Mouse (Mus musculus): ENCODE results near the gene Hist1h2ag. TPM values are rescaled to one million over a fixed set of nuclear protein-coding genes. Genes with fewer than 3 reads are reported as not detected.
A peak's percentile ranks its signal among the peaks of the same experiment; 100 is the strongest.

Hist1h2ag gene
- total RNA-seq, 2 experiments from 2014 or later, result 2.5 to 2.9 TPM

DNA sequence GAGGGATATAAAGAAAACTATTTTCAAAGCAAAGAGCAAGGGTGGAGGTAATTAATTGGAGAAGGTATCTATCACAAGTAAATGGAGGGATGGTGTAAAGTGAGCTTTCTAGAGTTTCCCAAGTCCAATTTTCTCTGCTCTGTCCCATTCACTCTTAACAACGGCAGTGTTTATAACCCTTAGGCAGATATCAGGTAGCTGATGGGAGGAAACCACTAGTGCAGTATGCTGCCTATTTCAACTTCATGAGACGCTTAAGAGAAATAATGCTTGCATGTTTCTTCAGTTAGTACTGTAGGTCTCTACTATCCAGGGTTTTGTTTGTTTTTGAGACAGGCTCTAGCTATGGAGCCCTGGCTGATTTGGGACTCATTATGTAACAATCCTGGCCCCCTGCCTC, 5.3 kb downstream of the Hist1h2ag start:
- DNase-seq (ENCODE audit: low spot score), result no peak

DNA sequence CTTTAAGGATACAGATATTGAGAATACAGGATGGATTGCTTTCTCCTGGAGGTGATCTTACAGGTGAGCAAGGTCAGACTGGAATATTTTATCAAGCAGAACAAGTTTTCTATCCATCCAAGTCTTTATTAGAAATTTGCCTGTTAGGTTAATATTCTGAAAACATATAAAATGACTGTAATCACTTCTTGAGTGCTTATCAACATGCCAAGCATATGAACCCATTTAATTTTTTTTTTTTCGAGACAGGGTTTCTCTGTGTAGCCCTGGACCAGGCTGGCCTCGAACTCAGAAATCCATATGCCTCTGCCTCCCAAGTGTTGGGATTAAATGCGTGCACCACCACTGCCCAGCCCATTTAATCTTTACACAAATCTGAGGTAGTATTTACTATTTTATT, 5.8 kb downstream of the Hist1h2ag start:
- DNase-seq (ENCODE audit: low spot score), result no peak

DNA sequence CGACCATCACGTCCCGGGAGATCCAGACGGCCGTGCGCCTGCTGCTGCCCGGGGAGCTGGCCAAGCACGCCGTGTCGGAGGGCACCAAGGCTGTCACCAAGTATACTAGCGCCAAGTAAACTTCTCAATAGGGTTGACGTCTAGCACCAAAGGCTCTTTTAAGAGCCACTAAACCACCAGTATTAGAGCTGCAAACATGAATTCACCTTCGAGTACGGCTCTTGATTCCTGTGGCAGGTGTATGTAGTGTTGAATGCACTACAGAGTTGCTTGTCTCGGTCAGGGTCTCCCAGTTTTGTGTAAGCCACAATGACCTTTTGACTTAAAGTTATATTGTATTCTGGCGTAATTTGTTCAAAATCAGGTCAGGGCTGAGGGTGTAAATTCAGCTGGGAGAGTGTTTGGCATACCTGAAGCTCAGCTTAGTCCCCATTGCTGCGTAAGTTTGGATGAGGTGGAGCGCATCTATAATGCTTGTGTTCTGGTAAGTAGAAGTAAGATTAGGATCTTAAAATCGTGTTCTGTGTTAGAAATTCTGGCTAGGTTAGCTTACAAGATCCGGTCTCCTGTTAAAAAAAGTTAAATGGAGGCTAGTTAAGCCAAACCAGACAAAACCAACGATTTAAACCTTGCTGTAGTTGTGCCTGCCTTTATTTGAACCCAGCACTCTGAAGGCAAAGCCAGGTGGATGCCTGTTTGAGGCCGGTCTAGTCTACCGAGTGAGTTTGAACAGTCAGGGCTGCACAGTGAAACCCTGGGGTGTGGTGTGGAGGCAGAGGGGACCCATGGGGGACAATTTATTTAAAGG, 6.4 kb downstream of the Hist1h2ag start:
- no peak for DNase-seq (ENCODE audit: low spot score)

DNA sequence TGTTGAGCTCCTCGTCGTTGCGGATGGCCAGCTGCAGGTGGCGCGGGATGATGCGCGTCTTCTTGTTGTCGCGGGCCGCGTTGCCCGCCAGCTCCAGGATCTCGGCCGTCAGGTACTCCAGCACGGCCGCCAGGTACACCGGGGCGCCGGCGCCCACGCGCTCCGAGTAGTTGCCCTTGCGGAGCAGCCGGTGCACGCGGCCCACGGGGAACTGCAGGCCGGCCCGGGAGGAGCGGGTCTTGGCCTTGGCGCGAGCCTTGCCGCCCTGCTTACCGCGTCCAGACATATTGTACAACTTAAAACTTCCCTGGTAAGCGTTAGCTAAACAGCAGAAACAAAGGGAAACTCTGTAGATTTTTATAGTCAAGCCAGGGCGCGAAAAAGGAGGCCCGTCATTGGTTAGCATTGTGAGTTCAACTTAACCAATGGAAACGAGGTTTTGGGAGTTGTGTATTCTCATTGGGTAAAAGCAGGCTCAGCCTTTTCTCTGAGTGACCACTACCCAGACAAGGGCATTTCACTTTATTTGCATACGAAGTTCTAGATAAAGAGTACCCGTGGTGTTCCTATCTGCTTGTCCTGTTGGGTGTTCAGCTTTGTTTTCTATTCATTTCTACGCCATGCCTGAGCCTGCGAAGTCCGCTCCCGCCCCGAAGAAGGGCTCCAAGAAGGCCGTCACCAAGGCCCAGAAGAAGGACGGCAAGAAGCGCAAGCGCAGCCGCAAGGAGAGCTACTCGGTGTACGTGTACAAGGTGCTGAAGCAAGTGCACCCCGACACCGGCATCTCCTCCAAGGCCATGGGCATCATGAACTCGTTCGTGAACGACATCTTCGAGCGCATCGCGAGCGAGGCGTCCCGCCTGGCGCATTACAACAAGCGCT, 7.2 kb downstream of the Hist1h2ag start, which contains the start of the genes Hist1h2ah and Hist1h2bk:
TSS of gene Hist1h2ah (minus strand) at position 302 of the 882 bp plus-strand sequence.
TSS of gene Hist1h2bk (plus strand) at position 604 of the 882 bp plus-strand sequence.
- peak; percentile 85 for DNase-seq (ENCODE audit: low spot score)

DNA sequence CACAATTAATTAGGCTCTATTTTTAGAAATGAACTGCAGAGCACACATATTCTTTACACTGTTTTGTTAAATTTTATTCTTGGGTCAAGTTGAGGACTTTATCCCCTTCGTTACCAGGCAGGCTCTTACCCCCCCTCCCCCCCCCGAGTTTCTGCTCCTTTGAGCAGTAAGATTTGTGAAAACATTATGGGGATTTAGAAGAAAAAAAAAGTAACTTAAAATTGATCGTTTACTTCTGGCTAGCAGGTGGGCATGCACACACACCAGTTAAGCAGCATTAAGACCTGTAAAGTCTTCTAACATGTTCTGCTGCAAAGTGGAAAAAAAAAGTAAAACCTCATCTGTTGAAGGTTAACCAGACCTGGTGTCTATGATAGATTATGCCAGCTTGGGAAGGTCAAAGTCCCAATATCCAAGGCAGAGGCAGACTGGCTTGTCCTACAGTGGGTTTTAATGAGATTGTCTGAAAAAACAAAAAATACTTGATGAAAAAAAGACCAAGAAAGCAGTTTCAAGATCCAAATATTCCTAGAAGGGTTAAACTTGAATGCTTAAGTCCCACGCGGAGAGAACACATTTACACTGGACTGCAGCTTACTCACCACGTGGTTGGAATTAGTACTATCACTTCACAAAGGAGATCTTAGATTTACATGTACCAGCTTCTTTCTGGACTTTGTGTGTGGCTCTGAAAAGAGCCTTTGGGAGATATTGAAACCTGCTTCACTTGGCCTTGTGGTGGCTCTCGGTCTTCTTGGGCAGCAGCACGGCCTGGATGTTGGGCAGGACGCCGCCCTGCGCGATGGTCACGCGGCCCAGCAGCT, 8.1 kb downstream of the Hist1h2ag start:
- DNase-seq (ENCODE audit: low spot score), result no peak

DNA sequence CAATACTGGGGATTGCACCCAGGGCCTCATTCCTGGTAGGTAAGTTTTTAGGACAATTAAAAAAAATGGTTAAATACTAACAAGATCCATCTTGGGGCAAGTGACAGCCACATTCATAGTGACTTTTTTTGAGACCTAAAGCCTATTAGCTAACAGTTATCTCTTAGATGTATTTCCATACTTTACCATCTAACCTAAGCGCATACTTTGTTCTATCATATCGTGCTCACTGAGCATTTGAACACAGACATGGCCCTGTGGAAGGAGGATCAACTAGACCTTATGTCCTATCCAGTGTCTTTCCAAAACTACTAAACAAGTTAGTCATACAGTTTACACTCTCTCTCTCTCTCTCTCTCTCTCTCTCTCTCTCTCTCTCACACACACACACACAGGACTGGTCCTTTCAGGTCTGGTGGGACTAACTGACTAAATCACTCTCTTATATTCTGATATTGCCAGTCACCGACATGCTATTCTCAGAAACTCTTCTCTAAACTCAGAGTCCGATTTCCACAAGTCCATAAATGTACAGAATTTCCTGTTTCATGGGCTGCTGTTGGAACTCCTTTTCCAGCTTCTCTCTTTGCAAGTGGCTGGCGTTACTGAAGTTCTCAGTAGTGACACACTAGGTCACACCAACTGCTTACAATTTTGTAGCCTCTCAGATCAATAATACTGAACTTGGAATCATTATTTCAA, 8.9 kb downstream of the Hist1h2ag start:
- no peak for DNase-seq (ENCODE audit: low spot score)

DNA sequence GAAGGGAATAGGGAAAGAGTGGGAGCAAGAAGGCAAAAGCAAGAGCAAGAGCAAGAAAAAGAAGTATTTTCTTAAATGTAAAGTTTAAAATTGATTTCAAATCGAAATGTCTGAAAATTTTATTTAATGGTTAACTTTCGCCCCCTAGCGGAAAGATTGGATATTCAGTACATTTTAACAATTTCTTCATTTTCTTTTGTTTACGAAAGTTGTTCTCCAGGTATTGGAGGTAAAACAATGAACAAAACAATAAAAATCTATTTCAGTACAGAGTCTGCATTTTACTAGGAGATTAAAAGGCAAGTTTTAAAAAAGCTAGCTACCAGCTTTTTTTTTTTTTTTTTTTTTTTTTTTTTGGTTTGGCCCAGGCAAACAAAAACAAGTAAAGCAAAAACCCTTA, 12.3 kb downstream of the Hist1h2ag start:
- no peak for DNase-seq (ENCODE audit: low spot score)

DNA sequence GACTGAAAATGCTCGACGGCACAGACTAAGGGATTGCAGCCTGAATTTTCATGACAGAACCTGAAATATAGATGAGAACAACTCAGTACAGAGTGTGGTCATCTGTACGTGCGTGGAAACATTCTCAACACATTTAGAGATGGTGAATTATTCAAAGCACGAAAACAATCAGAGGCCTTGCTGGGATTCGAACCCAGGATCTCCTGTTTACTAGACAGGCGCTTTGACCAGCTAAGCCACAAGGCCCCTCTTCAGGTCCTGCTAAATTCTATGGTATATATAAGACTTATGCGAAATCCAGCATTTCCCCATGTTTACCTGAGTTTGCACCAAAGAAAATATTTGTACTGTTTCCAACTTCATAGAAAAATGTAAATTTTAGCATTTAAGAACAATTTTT, 12.8 kb downstream of the Hist1h2ag start:
- no peak for DNase-seq (ENCODE audit: low spot score)

DNA sequence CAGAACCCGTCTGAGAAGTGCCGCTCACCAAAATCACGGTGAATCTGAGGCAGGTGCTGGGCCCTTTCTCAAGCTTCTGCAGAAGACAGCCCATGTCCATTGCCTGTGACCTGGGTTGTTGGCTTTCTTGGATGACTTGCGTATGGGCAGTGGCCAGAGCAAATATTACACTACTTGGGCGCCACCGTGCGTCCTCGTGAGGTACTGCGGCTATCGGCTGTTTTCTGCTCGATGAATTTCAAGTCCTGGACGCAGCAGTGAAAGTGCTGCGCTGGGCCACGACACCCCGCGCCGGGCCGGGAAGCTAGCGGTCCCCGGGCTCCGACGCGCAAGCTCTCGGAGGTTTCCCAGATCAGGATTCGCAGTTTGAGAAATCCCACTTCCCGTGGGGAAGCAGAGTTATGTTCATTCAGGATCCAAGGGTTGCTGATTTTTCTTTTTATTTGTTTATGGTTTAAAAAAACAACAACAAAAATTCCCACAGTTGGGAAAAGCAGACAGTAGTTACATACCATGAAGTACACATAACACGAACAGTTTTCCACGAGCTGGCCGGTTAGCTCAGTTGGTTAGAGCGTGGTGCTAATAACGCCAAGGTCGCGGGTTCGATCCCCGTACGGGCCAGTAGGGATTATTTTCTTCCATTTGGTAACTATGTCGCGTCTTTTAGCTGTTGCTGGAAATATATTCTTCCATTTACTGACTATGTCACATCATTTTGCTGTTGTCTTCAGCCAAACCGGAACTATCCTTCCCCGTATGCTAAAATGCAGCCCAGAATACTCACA, 13.9 kb downstream of the Hist1h2ag start:
- peak; percentile 97 for DNase-seq (ENCODE audit: low spot score)

DNA sequence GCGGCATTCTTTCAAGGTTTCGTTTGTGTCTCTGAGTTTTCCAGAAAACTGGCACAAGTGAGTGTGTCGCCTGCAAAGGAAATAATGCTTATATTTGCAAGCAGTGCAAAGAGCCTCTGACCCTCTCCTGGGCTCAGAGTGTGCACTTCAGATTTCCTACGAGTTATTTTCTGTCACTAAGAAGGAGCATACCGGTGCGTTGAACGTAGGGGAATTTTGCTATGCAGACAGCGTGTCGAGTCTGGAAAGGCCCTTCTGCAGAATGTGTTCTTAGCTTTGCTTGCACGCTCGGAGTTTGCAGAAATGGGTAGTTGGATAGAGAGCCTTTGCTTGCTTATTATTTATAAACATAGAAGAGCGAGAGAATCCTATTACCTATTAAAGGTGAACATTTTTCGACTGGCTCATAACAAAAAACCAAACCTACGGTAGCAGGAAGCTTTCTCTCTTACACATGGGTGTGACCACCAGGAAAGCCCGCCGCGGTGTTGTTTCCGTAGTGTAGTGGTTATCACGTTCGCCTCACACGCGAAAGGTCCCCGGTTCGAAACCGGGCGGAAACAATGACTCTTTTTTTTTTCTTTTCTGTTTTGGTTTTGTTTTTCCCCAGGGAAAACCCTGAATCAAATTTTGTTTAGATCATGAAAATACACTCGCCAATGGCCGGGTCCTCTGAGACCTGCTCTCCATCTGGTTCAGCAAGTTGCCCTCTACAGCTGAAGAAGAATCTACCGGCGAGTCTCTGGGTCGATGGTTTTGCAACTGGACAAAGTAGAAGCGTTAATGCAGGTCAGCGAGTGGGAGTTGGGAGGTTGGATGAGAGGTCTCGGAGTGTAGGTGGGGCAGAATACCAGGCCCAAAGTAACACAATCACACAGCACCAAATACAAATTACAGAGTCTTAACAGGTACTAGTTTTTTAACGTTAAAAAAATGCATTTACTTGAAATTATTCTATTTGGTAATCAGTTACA, 16.4 kb downstream of the Hist1h2ag start:
- peak; percentile 79 for DNase-seq (ENCODE audit: low spot score)

DNA sequence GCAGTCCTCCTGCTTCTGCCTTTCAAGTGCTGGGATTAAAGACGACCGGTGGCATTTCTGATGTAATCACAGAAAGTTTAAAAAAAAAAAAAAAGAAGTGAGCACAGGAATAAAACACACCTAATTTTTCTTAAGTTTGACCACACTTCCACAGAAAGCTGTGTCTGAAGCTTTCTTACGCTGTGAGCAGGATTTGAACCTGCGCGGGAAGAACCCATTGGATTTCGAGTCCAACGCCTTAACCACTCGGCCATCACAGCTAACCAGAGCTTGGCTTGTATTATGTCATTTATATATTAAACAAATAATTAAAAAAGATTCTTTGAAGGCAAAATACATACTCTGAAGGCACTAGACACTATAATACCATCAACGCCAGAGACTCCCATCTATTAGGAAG, 20.5 kb downstream of the Hist1h2ag start:
- DNase-seq (ENCODE audit: low spot score), result peak; percentile 86

DNA sequence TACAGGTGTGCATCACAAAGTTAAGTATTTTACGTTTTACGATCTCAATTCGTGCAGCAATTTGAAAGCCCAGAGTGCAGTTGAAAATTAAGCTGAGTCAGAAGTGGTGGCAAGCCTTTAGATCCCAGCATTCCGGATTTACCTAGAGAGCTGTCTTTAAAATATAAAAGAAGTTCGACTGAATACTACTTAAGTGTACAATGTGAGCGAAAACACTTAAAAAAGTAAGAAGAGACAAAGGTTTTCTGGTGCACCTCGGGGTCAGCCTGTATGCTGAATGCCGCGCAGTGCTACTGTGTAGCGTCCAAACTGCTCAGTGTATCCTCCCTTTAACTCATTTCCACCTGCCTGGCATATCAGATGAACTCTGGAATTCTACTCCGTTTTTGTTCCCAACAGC, 21.2 kb downstream of the Hist1h2ag start:
- no peak for DNase-seq (ENCODE audit: low spot score)

DNA sequence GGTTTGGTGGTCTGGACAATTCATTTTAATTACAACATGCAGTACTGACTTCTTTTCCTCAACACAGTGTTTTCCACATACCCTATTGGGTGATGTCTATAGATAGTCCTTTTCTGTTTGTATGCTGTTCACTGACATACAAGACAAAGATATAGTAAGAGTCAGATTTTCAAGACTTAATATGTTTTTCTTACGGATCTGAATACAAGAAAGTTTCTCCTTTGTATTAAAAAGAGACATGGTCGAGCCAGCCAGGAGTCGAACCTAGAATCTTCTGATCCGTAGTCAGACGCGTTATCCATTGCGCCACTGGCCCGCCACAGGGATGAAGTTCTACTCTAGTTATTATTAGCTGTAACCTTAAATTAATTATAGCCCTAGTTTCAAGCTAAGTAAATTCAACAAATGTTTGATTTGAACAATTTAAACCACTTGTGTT, 21.8 kb downstream of the Hist1h2ag start:
- peak; percentile 81 for DNase-seq (ENCODE audit: low spot score)

DNA sequence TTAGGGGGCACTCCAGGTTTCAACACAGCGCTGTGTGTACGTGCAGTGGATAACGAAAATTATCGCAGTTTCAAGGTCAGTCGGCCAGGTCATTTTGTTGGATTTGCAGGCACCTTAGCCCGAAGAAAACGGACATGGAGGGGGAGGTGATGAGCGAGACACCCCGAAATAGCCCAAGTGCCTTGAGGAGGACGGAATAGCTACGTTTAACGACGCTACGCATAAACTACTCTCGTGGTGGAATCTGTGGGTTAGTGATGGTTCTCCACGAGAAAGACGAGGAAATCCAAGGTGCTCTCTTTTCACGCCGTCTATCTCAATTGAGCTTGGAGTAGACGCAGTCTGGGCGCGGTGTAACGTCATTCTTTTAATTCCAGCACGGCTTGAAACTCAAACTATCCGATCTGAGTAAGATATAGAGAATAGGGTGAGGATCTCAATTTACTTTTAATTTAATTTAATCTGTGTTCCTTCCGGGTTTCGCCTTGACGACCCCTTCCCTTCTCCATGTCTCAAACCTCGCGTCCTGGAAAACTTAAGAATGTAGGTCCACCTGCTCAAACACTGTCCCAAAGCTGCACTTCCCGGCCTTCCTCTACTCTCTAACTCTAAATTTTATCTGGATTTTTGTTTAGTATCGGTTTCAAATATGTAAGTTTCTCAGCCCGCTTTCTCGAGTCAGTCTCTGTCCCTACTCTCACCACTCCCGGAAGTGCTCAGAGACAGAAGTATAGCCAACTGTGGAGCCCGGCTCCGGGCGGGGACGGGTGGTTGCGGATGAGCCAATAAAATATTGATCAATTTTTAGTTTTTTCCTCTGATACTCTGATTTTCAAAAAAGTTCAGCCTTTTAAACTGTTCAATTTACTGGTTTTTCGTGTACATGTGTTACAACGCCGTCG, 22.6 kb downstream of the Hist1h2ag start:
- no peak for DNase-seq (ENCODE audit: low spot score)

DNA sequence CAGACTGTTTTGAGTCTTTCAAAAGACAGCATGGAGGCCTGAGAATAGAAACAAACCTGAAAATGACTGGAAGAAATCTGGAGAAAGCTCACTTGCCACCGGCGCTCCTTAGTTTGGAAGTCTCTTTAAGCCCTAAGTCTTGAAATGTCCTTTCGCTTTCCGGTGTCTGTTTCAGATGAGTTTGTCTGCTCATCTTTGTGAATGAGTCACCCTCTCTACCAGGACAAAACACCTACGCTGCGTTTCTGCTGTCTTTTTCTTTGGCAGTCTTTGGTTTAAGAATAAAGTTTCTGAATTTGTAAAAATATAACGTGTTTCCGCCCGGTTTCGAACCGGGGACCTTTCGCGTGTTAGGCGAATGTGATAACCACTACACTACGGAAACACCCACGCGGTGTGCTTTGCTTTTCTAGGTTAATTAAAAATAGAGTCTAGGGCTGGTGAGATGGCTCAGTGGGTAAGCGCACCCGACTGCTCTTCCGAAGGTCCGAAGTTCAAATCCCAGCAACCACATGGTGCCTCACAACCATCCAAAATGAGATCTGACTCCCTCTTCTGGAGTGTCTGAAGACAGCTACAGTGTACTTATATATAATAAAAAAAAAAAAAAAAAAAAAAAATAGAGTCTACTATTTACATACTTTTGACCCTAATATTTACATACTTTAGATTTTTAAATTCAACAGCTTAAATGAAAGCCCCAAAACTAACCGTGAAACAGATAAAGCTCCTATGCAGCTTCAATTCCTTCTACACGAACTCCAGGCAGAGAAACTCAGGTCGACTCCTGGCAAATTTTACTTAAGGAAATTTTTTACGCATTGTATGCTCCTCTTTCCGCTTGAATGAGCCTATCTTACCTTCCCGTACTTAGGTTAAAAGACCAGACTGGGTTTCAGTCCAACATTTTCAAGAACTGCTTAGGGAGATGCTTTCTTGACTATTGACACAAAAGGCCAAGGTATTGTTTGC, 27.0 kb downstream of the Hist1h2ag start:
- peak; percentile 74 for DNase-seq (ENCODE audit: low spot score)

DNA sequence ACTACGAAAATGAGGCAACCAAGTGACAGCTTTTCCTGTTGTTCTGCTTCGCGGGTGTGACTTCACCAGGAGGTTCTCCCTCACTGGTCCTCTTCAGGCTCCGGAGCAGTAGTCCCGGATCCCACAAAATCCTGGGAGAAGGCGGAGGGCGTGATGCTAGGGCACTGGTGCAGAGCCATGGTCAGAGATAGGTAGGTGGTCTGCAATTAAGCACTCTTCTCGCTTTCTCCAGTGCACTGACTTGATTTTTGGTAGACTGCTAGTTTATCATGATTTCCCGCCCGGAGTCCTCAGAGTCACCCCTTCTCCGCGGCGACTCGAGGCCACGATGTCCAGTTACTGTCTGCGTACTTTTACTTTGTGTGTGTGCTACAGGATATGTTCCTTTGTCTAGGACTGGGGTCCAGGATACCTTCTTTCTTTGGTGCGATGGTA, 28.3 kb downstream of the Hist1h2ag start:
- no peak for DNase-seq (ENCODE audit: low spot score)

Measured in gastrocnemius, adult 18-20 months (tissue).